Mouse (Mus musculus) CD8-positive naive resting alpha-beta T cell, adult 2 months (primary cell): ENCODE data around the gene Stxbp1.

Experiments used
- DNase-seq, 2 experiments: peaks; one replicate each; pipeline ENCODE4 v3.0.0; 2022; ENCODE audit warnings: low read depth in 2 of 2, low spot score in 2 of 2

Stxbp1 gene

GRCm38 (mm10) chr2:32841099-32841498 lies 5.9 kb downstream of the Stxbp1 start:
- DNase-seq = no peak

- DNase-seq = no peak
Observed at GRCm38 (mm10) chr2:32839261-32839660, 7.8 kb downstream of the Stxbp1 start.

GRCm38 (mm10) chr2:32838147-32838884 lies 8.7 kb downstream of the Stxbp1 start:
- DNase-seq = no peak

GRCm38 (mm10) chr2:32835588-32835987 lies 11.5 kb downstream of the Stxbp1 start:
- no peak for DNase-seq

GRCm38 (mm10) chr2:32834496-32834895 lies 12.5 kb downstream of the Stxbp1 start:
- peak; percentile 33 to 40 for DNase-seq

GRCm38 (mm10) chr2:32828979-32829676 lies 17.9 kb downstream of the Stxbp1 start:
- DNase-seq = no peak

- no peak for DNase-seq
Observed at GRCm38 (mm10) chr2:32825796-32826195, 21.2 kb downstream of the Stxbp1 start.

- no peak for DNase-seq
Observed at GRCm38 (mm10) chr2:32824778-32825177, 22.3 kb downstream of the Stxbp1 start.

- DNase-seq = no peak
Observed at GRCm38 (mm10) chr2:32824181-32824580, 22.9 kb downstream of the Stxbp1 start.

- DNase-seq = no peak
Observed at GRCm38 (mm10) chr2:32823579-32824154, 23.4 kb downstream of the Stxbp1 start.

GRCm38 (mm10) chr2:32823153-32823552 lies 23.9 kb downstream of the Stxbp1 start:
- no peak for DNase-seq

- DNase-seq = no peak
Observed at GRCm38 (mm10) chr2:32822643-32823042, 24.4 kb downstream of the Stxbp1 start.

GRCm38 (mm10) chr2:32821041-32821802 lies 25.8 kb downstream of the Stxbp1 start:
- peak; percentile 11 to 33 for DNase-seq

- DNase-seq = no peak
Observed at GRCm38 (mm10) chr2:32818208-32818607, 28.8 kb downstream of the Stxbp1 start.

- no peak for DNase-seq
Observed at GRCm38 (mm10) chr2:32817589-32817988, 29.5 kb downstream of the Stxbp1 start.

- no peak for DNase-seq
Observed at GRCm38 (mm10) chr2:32816946-32817581, 30.0 kb downstream of the Stxbp1 start.

GRCm38 (mm10) chr2:32816497-32816896 lies 30.5 kb downstream of the Stxbp1 start:
- DNase-seq = no peak

GRCm38 (mm10) chr2:32811959-32812358 lies 35.1 kb downstream of the Stxbp1 start:
- DNase-seq = no peak

- no peak for DNase-seq
Observed at GRCm38 (mm10) chr2:32808816-32809566, 38.1 kb downstream of the Stxbp1 start.

GRCm38 (mm10) chr2:32798251-32798962 lies 48.6 kb downstream of the Stxbp1 start:
- DNase-seq = no peak
